Comparison of ENCODE assay signal across 9 mouse cellular contexts in genomic region chr14:49782715-49783531, GRCm38 (mm10). TPM values are rescaled to one million over a fixed set of nuclear protein-coding genes. Genes with fewer than 3 reads are reported as not detected.
DNase-seq lines count a peak whose midpoint lies in the region; ATAC-seq and TF ChIP-seq lines count a peak whose summit lies in the region.
"Had no signal": no experiment of that assay in that cellular context is flagged by ENCODE, and none has a peak within 500 bp of the region (broad histone marks: within the 10 kb centered on the region; RNA-seq: fewer than 3 reads in every experiment).

Armh4 (minus strand) TSS chr14:49783383.

- peak; percentile 36; the same call in 1 of the 2 replicates for ATAC-seq in common myeloid progenitor, adult 5-6 weeks (replicated peaks; ENCODE audit: low read depth, poor library complexity, severe bottlenecking)
- peak; percentile 99 for ATAC-seq in hindbrain, embryonic 15.5 days (ENCODE audit: low FRiP score, low read depth)
- ATAC-seq in lung, embryonic 16.5 days (ENCODE audit: low read depth), result peak; percentile 99

- H3K9ac ChIP-seq in hindbrain, embryonic 15.5 days, result peak within 1 kb of the TSS; percentile 74
- peak within 1 kb of the TSS; percentile 41 for H3K9ac ChIP-seq in lung, embryonic 16.5 days (ENCODE audit: low read length)

- H3K27ac ChIP-seq in gastrocnemius, adult 2 months, result 0 out of 2 replicates have a peak within 1 kb of the TSS, but pooled peaks have one; percentile 38
- H3K27ac ChIP-seq in hindbrain, embryonic 15.5 days (replicated peaks), result peak within 1 kb of the TSS; percentile 80
- H3K27ac ChIP-seq in lung, embryonic 16.5 days (ENCODE audit: low read length), result 0 out of 2 replicates have a peak within 1 kb of the TSS, but pooled peaks have one; percentile 52

- peak within 1 kb of the TSS; percentile 88 for H3K4me2 ChIP-seq in hindbrain, embryonic 15.5 days
- H3K4me2 ChIP-seq in lung, embryonic 16.5 days (ENCODE audit: low read depth, low read length), result peak within 1 kb of the TSS; percentile 84

- intact Hi-C loops in gastrocnemius, adult 2 months (cut with DNase I), result no loop called here

- no peaks in the 10 kb centered on the region for H3K9me3 ChIP-seq in hindbrain, embryonic 15.5 days
- no peaks in the 10 kb centered on the region for H3K9me3 ChIP-seq in lung, embryonic 16.5 days (ENCODE audit: control insufficient read depth, low read length)

- H3K4me3 ChIP-seq in gastrocnemius, adult 2 months, result peak within 1 kb of the TSS; percentile 71
- H3K4me3 ChIP-seq in hindbrain, embryonic 15.5 days, result peak within 1 kb of the TSS; percentile 63
- peak within 1 kb of the TSS; percentile 65 for H3K4me3 ChIP-seq in lung, embryonic 16.5 days (ENCODE audit: low read length)

- H3K4me1 ChIP-seq in hindbrain, embryonic 15.5 days (replicated peaks), result peaks cover 25% of the 10 kb centered on the region
- H3K4me1 ChIP-seq in lung, embryonic 16.5 days (replicated peaks; ENCODE audit: control insufficient read depth, insufficient read depth, low read length), result peaks cover 8% of the 10 kb centered on the region; the same call in 1 of the 2 replicates

- TF ChIP-seq CTCF in gastrocnemius, adult 2 months (IDR thresholded peaks at IDR 0.05), result no peak

- H3K36me3 ChIP-seq in hindbrain, embryonic 15.5 days, result no peaks in the 10 kb centered on the region
- no peaks in the 10 kb centered on the region for H3K36me3 ChIP-seq in lung, embryonic 16.5 days (ENCODE audit: control insufficient read depth, insufficient read depth, low read length)

- H3K27me3 ChIP-seq in hindbrain, embryonic 15.5 days, result no peaks in the 10 kb centered on the region
- no peaks in the 10 kb centered on the region for H3K27me3 ChIP-seq in lung, embryonic 16.5 days (ENCODE audit: control insufficient read depth, insufficient read depth, low read depth, low read length)

- 1% methylated on average over 24 of the region's 24 CpGs for WGBS in hindbrain, embryonic 15.5 days
- under 1% methylated on average over 24 of the region's 24 CpGs for WGBS in lung, embryonic 16.5 days

- DNase-seq in R1 (ENCODE audit: low read depth, low spot score), result peak; percentile 97
- peak; percentile 53 for DNase-seq in gastrocnemius, adult 2 months
- DNase-seq in layer of hippocampus, postnatal 25 days (ENCODE audit: extremely low spot score in 1 of 2, low spot score in 1 of 2), result peak; percentile 52 to 60
- peak; percentile 91 for DNase-seq in retina, postnatal 1 day
- DNase-seq in thymus, postnatal 0 days (ENCODE audit: low spot score), result no peak

RNA-seq across cellular contexts. Expression of gene Armh4, which starts in this region (rescaled TPM):
- not detected in 2 replicates for total RNA-seq in common myeloid progenitor, adult 5-6 weeks (2017)
- total RNA-seq in gastrocnemius, adult 2 months (2021), result 1 to 10 TPM in 1 of 2 experiments, under 1 TPM in 1; 0.54 to 1.1 TPM
- polyA plus RNA-seq in hindbrain, embryonic 15.5 days (2015; fragmentation: Nextera tagmentation; extraction: Ambion mirVana), result 23.5 and 24.0 TPM in 2 replicates
- total RNA-seq in layer of hippocampus, postnatal 25 days (2021), result 10 to 100 TPM; 26.1 to 28.2 TPM
- polyA plus RNA-seq in lung, embryonic 16.5 days (2015; fragmentation: Nextera tagmentation; extraction: Ambion mirVana), result 9.1 and 11.8 TPM in 2 replicates
- 0.32 and 0.40 TPM in 2 replicates for polyA plus RNA-seq in thymus, postnatal 0 days (2015; fragmentation: Nextera tagmentation; extraction: Ambion mirVana)
- total RNA-seq: MEL had no signal

Comparison
In these comparisons a context has a peak if more than half of its experiments do, and no peak if none do; other contexts are left out.
1. RNA of gene Armh4 (total RNA-seq): 26.1 to 28.2 TPM in layer of hippocampus, postnatal 25 days; 0.54 to 1.1 TPM in gastrocnemius, adult 2 months and not detected in common myeloid progenitor, adult 5-6 weeks; every median in the first group is over 10 times any median in the second.
2. Peak in ATAC-seq in common myeloid progenitor, adult 5-6 weeks; RNA of the gene not detected or under 1 TPM.
3. ATAC-seq: peak in every context shown above with its lines; median percentile 99 in hindbrain, embryonic 15.5 days; 99 in lung, embryonic 16.5 days; 36 in common myeloid progenitor, adult 5-6 weeks.
4. Peak in every context shown above with its lines, with median percentiles within 50 percentile points of each other: H3K27ac ChIP-seq and H3K4me3 ChIP-seq.